Mouse (Mus musculus) stomach, postnatal 0 days (tissue): ENCODE measurements at regions not wholly inside any gene's neighbourhood (a gene's known extent, or its start where the extent isn't known, plus 50 kb on each side); places are given as distances from the start of the nearest gene placed in this dataset.
"Not testable (repeated sequence)": the region's sequence is repeated elsewhere in the genome, so short reads cannot be mapped to it uniquely, and the experiment has no call there.

Experiments
- ATAC-seq: fragments of 200-750 bp; cut with Nextera tagmentation; 2 replicates; pipeline ENCODE4 v1.8.0; 2017; ENCODE audit not compliant: low FRiP score, low TSS enrichment
- DNase-seq: peaks from one replicate; pipeline ENCODE4 v3.0.0-alpha.2; 2016; ENCODE audit warnings: low spot score
- H3K27ac ChIP-seq: fragments of 300-500 bp; sonication (generic); replicated peaks from 2 replicates; pipeline ENCODE4 v1.5.1; 2014; ENCODE audit warnings: mild to moderate bottlenecking, control low read depth
- H3K27me3 ChIP-seq: fragments of 300-500 bp; sonication (generic); 2 replicates; pipeline ENCODE4 v1.6.1; 2014; ENCODE audit warnings: low read length; ENCODE audit not compliant: control insufficient read depth, insufficient read depth
- H3K36me3 ChIP-seq: fragments of 300-500 bp; sonication (generic); 2 replicates; pipeline ENCODE4 v1.6.1; 2014; ENCODE audit warnings: low read length, mixed read lengths; ENCODE audit not compliant: control insufficient read depth, insufficient read depth
- H3K4me1 ChIP-seq: fragments of 300-500 bp; sonication (generic); replicated peaks from 2 replicates; pipeline ENCODE4 v1.6.1; 2014; ENCODE audit warnings: antibody characterized with exemption; ENCODE audit not compliant: control insufficient read depth, insufficient read depth
- H3K4me2 ChIP-seq: fragments of 300-500 bp; sonication (generic); replicated peaks from 2 replicates; pipeline ENCODE4 v1.6.1; 2014; ENCODE audit warnings: low read depth, mild to moderate bottlenecking, control low read depth, moderate library complexity
- H3K4me3 ChIP-seq: fragments of 300-500 bp; sonication (generic); 2 replicates; pipeline ENCODE4 v1.5.1; 2014; ENCODE audit warnings: low read depth, low read length, control low read depth
- H3K9ac ChIP-seq: fragments of 300-500 bp; sonication (generic); 2 replicates; pipeline ENCODE4 v1.6.1; 2014; ENCODE audit warnings: mild to moderate bottlenecking, low read length, control low read depth, mixed read lengths
- H3K9me3 ChIP-seq: fragments of 300-500 bp; sonication (generic); 2 replicates; pipeline ENCODE4 v1.6.1; 2016; ENCODE audit warnings: low read length; ENCODE audit not compliant: control insufficient read depth
- CTCF ChIP-seq: IDR thresholded peaks from 2 replicates; pipeline ENCODE4 v1.5.1; 2016; ENCODE audit warnings: antibody characterized with exemption, low read depth, mild to moderate bottlenecking, moderate library complexity
- EP300 ChIP-seq: optimal IDR thresholded peaks from 2 replicates; pipeline ENCODE3; 2016; ENCODE audit warnings: antibody characterized with exemption
- WGBS: fragments of 180-500 bp; shearing (Covaris S2); extraction: QIAGEN DNeasy Blood & Tissue Kit; methylation state at CpG from one replicate; pipeline ENCODE4 v1.1.7; 2014; 5-methylcytosine and 5-hydroxymethylcytosine counted together

- Histone ChIP-seq H3K4me3 (no peak overlapping the region), H3K4me2 (no peak overlapping the region), H3K4me1 (no peaks in the 10 kb centered on the region), H3K9ac (no peak overlapping the region), H3K27ac (no peak overlapping the region), H3K36me3 (no peaks in the 10 kb centered on the region), H3K9me3 (no peaks in the 10 kb centered on the region), H3K27me3 (no peaks in the 10 kb centered on the region)
- WGBS = 73% methylated on average over 13 of the region's 13 CpGs
- TF ChIP-seq EP300 = no peak
- no peak for TF ChIP-seq CTCF
- ATAC-seq = no peak
- no peak for DNase-seq
Observed at GRCm38 (mm10) chr3:34709553-34709952, 59.3 kb downstream of the Sox2 start.

GRCm38 (mm10) chr3:34712137-34712536 is 61.9 kb downstream of the Sox2 start:
- not testable (repeated sequence) for H3K36me3 ChIP-seq, DNase-seq, H3K4me2 ChIP-seq, H3K27me3 ChIP-seq, H3K4me3 ChIP-seq, H3K9ac ChIP-seq, ATAC-seq, H3K27ac ChIP-seq, H3K9me3 ChIP-seq, H3K4me1 ChIP-seq
- 93% methylated on average over 7 of the region's 7 CpGs for WGBS

GRCm38 (mm10) chr3:34722506-34722905 is 72.3 kb downstream of the Sox2 start:
- no peak overlapping the region for H3K27ac ChIP-seq
- no peaks in the 10 kb centered on the region for H3K36me3 ChIP-seq
- no peak overlapping the region for H3K4me2 ChIP-seq
- no peak for TF ChIP-seq EP300
- no peak for TF ChIP-seq CTCF
- H3K4me1 ChIP-seq = no peaks in the 10 kb centered on the region
- DNase-seq = no peak
- no peak overlapping the region for H3K4me3 ChIP-seq
- H3K9me3 ChIP-seq = no peaks in the 10 kb centered on the region
- H3K27me3 ChIP-seq = no peaks in the 10 kb centered on the region
- H3K9ac ChIP-seq = no peak overlapping the region
- WGBS = 78% methylated on average over 7 of the region's 7 CpGs
- ATAC-seq = no peak

DNA sequence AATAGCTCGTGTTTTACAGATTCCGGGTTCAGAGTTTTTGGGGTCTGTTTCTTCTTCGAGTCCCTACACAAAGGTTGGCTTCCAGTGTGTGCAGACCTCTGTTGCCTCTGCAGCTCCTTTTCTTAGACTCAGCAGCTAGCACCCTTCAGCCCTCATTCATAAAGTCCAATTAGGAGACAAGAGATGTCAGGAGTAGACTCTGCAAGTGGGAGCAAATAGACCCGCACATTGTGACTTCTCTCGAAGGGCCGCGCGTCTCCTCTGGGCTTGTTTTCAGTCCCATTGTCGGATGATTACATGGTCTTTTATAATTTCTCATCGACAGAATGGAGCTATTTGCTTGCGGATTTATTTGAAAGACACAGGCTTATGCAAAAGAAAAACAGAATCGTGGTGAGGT is 76.8 kb downstream of the Sox2 start:
- Histone ChIP-seq H3K4me1 (no peaks in the 10 kb centered on the region), H3K27ac (no peak overlapping the region), H3K9ac (no peak overlapping the region), H3K36me3 (no peaks in the 10 kb centered on the region), H3K9me3 (no peaks in the 10 kb centered on the region), H3K4me3 (no peak overlapping the region), H3K4me2 (no peak overlapping the region), H3K27me3 (no peaks in the 10 kb centered on the region)
- no peak for ATAC-seq
- TF ChIP-seq CTCF = no peak
- TF ChIP-seq EP300 = no peak
- no peak for DNase-seq
- WGBS = 71% methylated on average over 12 of the region's 12 CpGs

- Histone ChIP-seq H3K4me2 (no peak overlapping the region), H3K4me3 (no peak overlapping the region), H3K36me3 (no peaks in the 10 kb centered on the region), H3K27ac (no peak overlapping the region), H3K4me1 (no peaks in the 10 kb centered on the region), H3K9ac (no peak overlapping the region), H3K27me3 (no peaks in the 10 kb centered on the region), H3K9me3 (no peaks in the 10 kb centered on the region)
- no peak for ATAC-seq
- TF ChIP-seq CTCF = no peak
- no peak for DNase-seq
Observed at GRCm38 (mm10) chr3:34728282-34728681, 78.1 kb downstream of the Sox2 start.

GRCm38 (mm10) chr3:34734966-34735365 is 84.8 kb downstream of the Sox2 start:
- no peak overlapping the region for H3K4me2 ChIP-seq
- H3K4me3 ChIP-seq = no peak overlapping the region
- no peaks in the 10 kb centered on the region for H3K36me3 ChIP-seq
- ATAC-seq (no peak), DNase-seq (no peak)
- no peak overlapping the region for H3K9ac ChIP-seq
- 84% methylated on average over 5 of the region's 5 CpGs for WGBS
- no peaks in the 10 kb centered on the region for H3K9me3 ChIP-seq
- H3K27me3 ChIP-seq = no peaks in the 10 kb centered on the region
- H3K27ac ChIP-seq = no peak overlapping the region
- TF ChIP-seq CTCF = no peak
- TF ChIP-seq EP300 = no peak
- no peaks in the 10 kb centered on the region for H3K4me1 ChIP-seq

GRCm38 (mm10) chr3:34738001-34738400 is 87.8 kb downstream of the Sox2 start:
- no peak for DNase-seq
- Histone ChIP-seq H3K9ac (no peak overlapping the region), H3K9me3 (no peaks in the 10 kb centered on the region), H3K27me3 (no peaks in the 10 kb centered on the region), H3K36me3 (no peaks in the 10 kb centered on the region), H3K27ac (no peak overlapping the region), H3K4me3 (no peak overlapping the region), H3K4me2 (no peak overlapping the region), H3K4me1 (no peaks in the 10 kb centered on the region)
- 76% methylated on average over 4 of the region's 4 CpGs for WGBS
- TF ChIP-seq CTCF (no peak), EP300 (no peak)
- ATAC-seq = no peak
